Mouse (Mus musculus) layer of hippocampus, adult 6 months (tissue): ENCODE data around the gene Zdhhc25. TPM values are rescaled to one million over a fixed set of nuclear protein-coding genes. Genes with fewer than 3 reads are reported as not detected.

Experiments used
- long read RNA-seq, 2 experiments: library from polyadenylated mRNA; unstranded; transcript quantifications; one replicate each; pipeline ENCODE4 v2.0.0; 2019 to 2020
- polyA plus RNA-seq: library from polyadenylated mRNA; unstranded; fragments of <200 nt; fragmentation: Nextera tagmentation; gene quantifications from 2 replicates; pipeline ENCODE4 v1.2.3, GENCODE M21; 2021

Gene Zdhhc25
- polyA plus RNA-seq = not detected in 2 replicates
- long read RNA-seq, experiment 1 = 0 reads
- long read RNA-seq, experiment 2 = 0 reads

DNA sequence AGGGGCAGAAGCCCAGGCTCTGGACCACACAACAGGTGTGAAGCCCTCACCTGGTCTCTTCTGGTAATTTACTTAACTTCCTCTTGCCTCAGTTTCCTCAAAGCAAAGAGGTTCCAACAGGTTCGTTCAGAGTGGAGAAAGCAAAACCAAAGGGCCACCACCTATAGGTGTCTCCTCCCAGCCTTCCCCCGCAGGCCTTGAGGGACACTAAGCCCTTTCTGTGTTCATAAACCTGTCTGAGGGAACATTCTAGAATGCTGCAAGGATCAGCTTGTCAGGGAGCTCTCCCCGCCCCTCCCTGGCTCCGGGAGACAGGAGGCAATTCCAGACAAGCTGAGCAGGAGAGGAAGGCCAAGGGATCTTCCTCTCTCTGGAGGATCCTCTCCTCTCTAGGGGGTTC is at the start of gene Zdhhc25:
Gene Zdhhc25 (plus strand): TSS at position 301 of the 400 bp plus-strand sequence.

Other genes starting within 250 kb of the Zdhhc25 start
- 4.2 and 5.8 TPM in 2 replicates for gene Brd1, start 133.9 kb downstream of the Zdhhc25 start, polyA plus RNA-seq
- 0.94 and 0.95 TPM in 2 replicates for gene Zbed4, start 151.4 kb downstream of the Zdhhc25 start, polyA plus RNA-seq
- 6.9 and 7.2 TPM in 2 replicates for gene Alg12, start 219.0 kb downstream of the Zdhhc25 start, polyA plus RNA-seq
- gene Creld2, start 219.3 kb downstream of the Zdhhc25 start, polyA plus RNA-seq = 30.9 and 44.2 TPM in 2 replicates